Mouse (Mus musculus): Measurements from ENCODE around the gene Wdr82. TPM values are rescaled to one million over a fixed set of nuclear protein-coding genes. Genes with fewer than 3 reads are reported as not detected.

Gene Wdr82
- total RNA-seq, 2 experiments from 2014 or later: 156 to 164 TPM

GRCm38 (mm10) chr9:106195693-106196092 is 25.0 kb downstream of the Wdr82 start:
- DNase-seq (ENCODE audit: low spot score in 2 of 2): no peak

GRCm38 (mm10) chr9:106197081-106197713 is 26.5 kb downstream of the Wdr82 start:
- no peak for DNase-seq (ENCODE audit: low spot score in 2 of 2)

GRCm38 (mm10) chr9:106197732-106198131 is 27.0 kb downstream of the Wdr82 start:
- no peak for DNase-seq (ENCODE audit: low spot score in 2 of 2)

GRCm38 (mm10) chr9:106198962-106199458 is 28.3 kb downstream of the Wdr82 start:
- DNase-seq (ENCODE audit: low spot score in 2 of 2): peak; percentile 51 to 64

- DNase-seq (ENCODE audit: low spot score in 2 of 2): no peak
These were observed 29.0 kb downstream of the Wdr82 start, which contains the start of gene Ppm1m for GRCm38 (mm10) chr9:106199535-106200272. TSS of gene Ppm1m (minus strand) at chr9:106199746.

- no peak for DNase-seq (ENCODE audit: low spot score in 2 of 2)
These were observed 31.2 kb downstream of the Wdr82 start for GRCm38 (mm10) chr9:106201895-106202294.

GRCm38 (mm10) chr9:106202819-106203636 is 32.3 kb downstream of the Wdr82 start, which contains the start of gene Twf2:
TSS of gene Twf2 (plus strand) at chr9:106203108.
- peak; percentile 92 to 94 for DNase-seq (ENCODE audit: low spot score in 2 of 2)

- peak; percentile 54 to 62 for DNase-seq (ENCODE audit: low spot score in 2 of 2)
These were observed 33.5 kb downstream of the Wdr82 start for GRCm38 (mm10) chr9:106203990-106204851.

- DNase-seq (ENCODE audit: low spot score in 2 of 2): no peak
These were observed 35.1 kb downstream of the Wdr82 start for GRCm38 (mm10) chr9:106205713-106206290.

GRCm38 (mm10) chr9:106206515-106206914 is 35.8 kb downstream of the Wdr82 start:
- no peak for DNase-seq (ENCODE audit: low spot score in 2 of 2)

- DNase-seq (ENCODE audit: low spot score in 2 of 2): no peak
These were observed 37.5 kb downstream of the Wdr82 start for GRCm38 (mm10) chr9:106208181-106208580.

GRCm38 (mm10) chr9:106209954-106210353 is 39.2 kb downstream of the Wdr82 start:
- no peak for DNase-seq (ENCODE audit: low spot score in 2 of 2)

- no peak for DNase-seq (ENCODE audit: low spot score in 2 of 2)
These were observed 40.3 kb downstream of the Wdr82 start for GRCm38 (mm10) chr9:106210853-106211609.

GRCm38 (mm10) chr9:106211680-106212593 is 41.2 kb downstream of the Wdr82 start:
- peak; percentile 87 to 91 for DNase-seq (ENCODE audit: low spot score in 2 of 2)

GRCm38 (mm10) chr9:106212594-106212981 is 41.9 kb downstream of the Wdr82 start:
- no peak for DNase-seq (ENCODE audit: low spot score in 2 of 2)

- no peak for DNase-seq (ENCODE audit: low spot score in 2 of 2)
These were observed 44.8 kb downstream of the Wdr82 start for GRCm38 (mm10) chr9:106215341-106216125.

GRCm38 (mm10) chr9:106216971-106217370 is 46.2 kb downstream of the Wdr82 start:
- no peak for DNase-seq (ENCODE audit: low spot score in 2 of 2)
